Mouse (Mus musculus): Measurements from ENCODE around the gene Kcnip3.

Kcnip3 gene

GRCm38 (mm10) chr2:127471281-127471680 is 50.6 kb downstream of the Kcnip3 start:
- DNase-seq (ENCODE audit: extremely low spot score, low read depth, low spot score): no peak

- DNase-seq (ENCODE audit: extremely low spot score, low read depth, low spot score): no peak
These were observed 51.2 kb downstream of the Kcnip3 start for GRCm38 (mm10) chr2:127470661-127471060.

GRCm38 (mm10) chr2:127470183-127470582 is 51.7 kb downstream of the Kcnip3 start:
- no peak for DNase-seq (ENCODE audit: extremely low spot score, low read depth, low spot score)

- peak; percentile 39 for DNase-seq (ENCODE audit: extremely low spot score, low read depth, low spot score)
These were observed 59.6 kb downstream of the Kcnip3 start for GRCm38 (mm10) chr2:127462314-127462713.

- DNase-seq (ENCODE audit: extremely low spot score, low read depth, low spot score): no peak
These were observed 60.5 kb downstream of the Kcnip3 start for GRCm38 (mm10) chr2:127461351-127461750.

GRCm38 (mm10) chr2:127459341-127459740 is 62.6 kb downstream of the Kcnip3 start:
- DNase-seq (ENCODE audit: extremely low spot score, low read depth, low spot score): no peak

GRCm38 (mm10) chr2:127453764-127454163 is 68.1 kb downstream of the Kcnip3 start:
- DNase-seq (ENCODE audit: extremely low spot score, low read depth, low spot score): peak; percentile 37

- DNase-seq (ENCODE audit: extremely low spot score, low read depth, low spot score): no peak
These were observed 68.8 kb downstream of the Kcnip3 start for GRCm38 (mm10) chr2:127453141-127453540.

- DNase-seq (ENCODE audit: extremely low spot score, low read depth, low spot score): no peak
These were observed 70.1 kb downstream of the Kcnip3 start for GRCm38 (mm10) chr2:127451748-127452147.

- no peak for DNase-seq (ENCODE audit: extremely low spot score, low read depth, low spot score)
These were observed 72.2 kb downstream of the Kcnip3 start for GRCm38 (mm10) chr2:127449691-127450090.

GRCm38 (mm10) chr2:127446847-127447246 is 75.0 kb downstream of the Kcnip3 start:
- DNase-seq (ENCODE audit: extremely low spot score, low read depth, low spot score): no peak

GRCm38 (mm10) chr2:127444055-127444789 is 77.7 kb downstream of the Kcnip3 start, which contains the start of gene Fahd2a:
Gene Fahd2a, minus strand, starts transcription at chr2:127444565.
- peak; percentile 66 for DNase-seq (ENCODE audit: extremely low spot score, low read depth, low spot score)

GRCm38 (mm10) chr2:127437697-127438096 is 84.2 kb downstream of the Kcnip3 start:
- DNase-seq (ENCODE audit: extremely low spot score, low read depth, low spot score): no peak

- DNase-seq (ENCODE audit: extremely low spot score, low read depth, low spot score): no peak
These were observed 86.3 kb downstream of the Kcnip3 start for GRCm38 (mm10) chr2:127435554-127435953.

- DNase-seq (ENCODE audit: extremely low spot score, low read depth, low spot score): no peak
These were observed 86.8 kb downstream of the Kcnip3 start for GRCm38 (mm10) chr2:127435135-127435534.

- DNase-seq (ENCODE audit: extremely low spot score, low read depth, low spot score): no peak
These were observed 88.2 kb downstream of the Kcnip3 start for GRCm38 (mm10) chr2:127433487-127434295.

- DNase-seq (ENCODE audit: extremely low spot score, low read depth, low spot score): no peak
These were observed 91.7 kb downstream of the Kcnip3 start for GRCm38 (mm10) chr2:127430238-127430637.

GRCm38 (mm10) chr2:127424977-127425376 is 96.9 kb downstream of the Kcnip3 start, which contains the start of gene Gpat2:
Gene Gpat2, plus strand, starts transcription at chr2:127425199.
- DNase-seq (ENCODE audit: extremely low spot score, low read depth, low spot score): no peak

- DNase-seq (ENCODE audit: extremely low spot score, low read depth, low spot score): no peak
These were observed 103.5 kb downstream of the Kcnip3 start for GRCm38 (mm10) chr2:127418266-127418970.

- DNase-seq (ENCODE audit: extremely low spot score, low read depth, low spot score): no peak
These were observed 105.2 kb downstream of the Kcnip3 start for GRCm38 (mm10) chr2:127416706-127417105.

- DNase-seq (ENCODE audit: extremely low spot score, low read depth, low spot score): no peak
These were observed 106.1 kb downstream of the Kcnip3 start for GRCm38 (mm10) chr2:127415806-127416205.
